Mouse (Mus musculus) lung, postnatal 14 days (tissue): Measurements from ENCODE around the gene 1700080O16Rik.

ENCODE experiments used
- DNase-seq: peaks from one replicate; pipeline ENCODE4 v3.0.0; 2021

Gene 1700080O16Rik

GRCm38 (mm10) chrX:51972672-51973071 is at the start of gene 1700080O16Rik:
1700080O16Rik (minus strand) TSS chrX:51972772.
- DNase-seq = no peak

- DNase-seq = peak; percentile 31
Observed at GRCm38 (mm10) chrX:52017660-52018059, 45.1 kb upstream of the 1700080O16Rik start.

- no peak for DNase-seq
Observed at GRCm38 (mm10) chrX:52000072-52000471, 27.5 kb upstream of the 1700080O16Rik start.

DNA sequence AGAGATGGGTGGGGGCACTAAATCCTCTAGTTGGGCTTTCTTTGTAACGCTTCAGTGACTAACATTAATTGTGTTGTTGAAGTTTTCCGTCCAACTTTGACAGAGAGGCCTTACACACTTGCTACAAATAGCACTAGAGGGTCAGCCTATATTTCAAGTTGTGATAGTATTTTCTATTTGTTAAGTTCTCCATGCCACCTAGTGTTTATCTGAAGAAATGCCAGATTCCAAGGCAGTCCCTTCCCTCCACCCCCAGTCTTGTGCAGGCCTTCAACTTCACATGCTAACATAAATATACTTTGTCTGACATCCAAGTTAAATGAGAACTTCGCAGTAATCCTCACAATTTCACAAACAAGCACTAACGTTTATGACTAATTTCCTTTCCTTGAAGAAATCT is 26.9 kb upstream of the 1700080O16Rik start:
- DNase-seq = no peak

DNA sequence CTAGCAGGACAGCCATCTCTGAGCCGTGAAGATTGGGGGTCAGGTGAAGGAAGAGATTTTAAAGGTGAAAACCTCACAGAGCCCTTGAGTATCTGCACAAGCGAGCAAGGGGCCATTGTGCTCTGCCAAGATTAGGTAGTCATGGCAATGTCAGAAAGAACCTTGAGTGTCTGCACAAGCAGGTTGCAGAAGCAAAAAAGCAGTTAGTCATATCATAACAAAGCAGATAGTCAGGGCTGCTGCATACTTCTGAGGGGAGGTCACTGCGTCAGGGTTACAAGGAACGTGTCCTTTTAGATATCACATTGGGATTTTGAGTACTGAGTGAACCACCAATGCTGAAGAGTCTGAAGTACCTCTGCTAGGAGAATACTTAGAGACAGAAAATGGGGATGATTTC is 3.8 kb upstream of the 1700080O16Rik start:
- DNase-seq = no peak

- DNase-seq = no peak
Observed at GRCm38 (mm10) chrX:51974618-51975017, 2.0 kb upstream of the 1700080O16Rik start.

GRCm38 (mm10) chrX:51948071-51948470 is 24.5 kb downstream of the 1700080O16Rik start:
- peak; percentile 27 for DNase-seq

DNA sequence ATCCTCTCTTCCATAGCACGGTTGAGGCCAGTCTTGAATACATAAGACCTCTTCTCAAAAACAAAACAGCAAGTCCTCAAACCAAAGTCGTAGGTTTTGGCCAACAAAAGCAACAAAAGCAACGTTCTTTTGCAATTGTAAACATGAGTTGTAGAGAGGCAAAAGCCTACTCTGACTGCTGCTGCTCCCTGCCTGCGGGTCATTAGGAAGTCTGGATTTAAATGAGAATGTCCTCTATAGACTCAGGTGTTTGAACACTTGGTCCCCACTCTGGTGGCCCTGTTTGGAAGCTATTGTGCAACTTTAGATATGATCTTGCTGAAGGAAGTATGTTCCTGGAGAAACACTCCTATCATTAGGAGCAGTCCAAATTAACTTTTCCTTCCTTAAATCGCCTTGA is 34.5 kb downstream of the 1700080O16Rik start:
- no peak for DNase-seq

- no peak for DNase-seq
Observed at GRCm38 (mm10) chrX:51919091-51919490, 53.5 kb downstream of the 1700080O16Rik start.
